In genomic region chr12:24747297-24747696, GRCm38 (mm10) we compare ENCODE assay signal across 15 mouse cellular contexts. TPM values are rescaled to one million over a fixed set of nuclear protein-coding genes. Genes with fewer than 3 reads are reported as not detected.
DNase-seq lines count a peak whose midpoint lies in the region; ATAC-seq and TF ChIP-seq lines count a peak whose summit lies in the region.
"Had no signal": no experiment of that assay in that cellular context is flagged by ENCODE, and none has a peak within 500 bp of the region (broad histone marks: within the 10 kb centered on the region; RNA-seq: fewer than 3 reads in every experiment).

No protein-coding gene starts in this region.

- no peak overlapping the region for H3K9ac ChIP-seq in lung, embryonic 16.5 days (ENCODE audit: low read length)
- no peak overlapping the region for H3K9ac ChIP-seq in embryonic facial prominence, embryonic 14.5 days (ENCODE audit: low read depth, low read length)
- H3K9ac ChIP-seq in limb, embryonic 15.5 days = no peak overlapping the region
- H3K9ac ChIP-seq: embryonic facial prominence, embryonic 13.5 days; forebrain, embryonic 13.5 days; intestine, embryonic 15.5 days; liver, embryonic 13.5 days had no signal

- H3K27ac ChIP-seq in gastrocnemius, adult 2 months = peak overlapping the region; percentile 67; the same call in 1 of the 2 replicates
- peak overlapping the region; percentile 19; the same call in 1 of the 2 replicates for H3K27ac ChIP-seq in lung, embryonic 16.5 days (ENCODE audit: low read length)
- H3K27ac ChIP-seq in embryonic facial prominence, embryonic 14.5 days (replicated peaks; ENCODE audit: low read depth, low read length) = peak overlapping the region; percentile 18; the same call in 1 of the 2 replicates
- peak overlapping the region; percentile 73 for H3K27ac ChIP-seq in limb, embryonic 15.5 days
- H3K27ac ChIP-seq: embryonic facial prominence, embryonic 13.5 days; liver, embryonic 13.5 days had no signal

- no peaks in the 10 kb centered on the region for H3K36me3 ChIP-seq in lung, embryonic 16.5 days (ENCODE audit: control insufficient read depth, insufficient read depth, low read length)
- no peaks in the 10 kb centered on the region for H3K36me3 ChIP-seq in embryonic facial prominence, embryonic 14.5 days (ENCODE audit: control insufficient read depth, insufficient read depth, low read length)
- no peaks in the 10 kb centered on the region for H3K36me3 ChIP-seq in limb, embryonic 15.5 days
- H3K36me3 ChIP-seq: embryonic facial prominence, embryonic 13.5 days; intestine, embryonic 15.5 days; liver, embryonic 13.5 days had no signal

- no peaks in the 10 kb centered on the region for H3K4me1 ChIP-seq in lung, embryonic 16.5 days (replicated peaks; ENCODE audit: control insufficient read depth, insufficient read depth, low read length)
- H3K4me1 ChIP-seq in embryonic facial prominence, embryonic 14.5 days (ENCODE audit: control insufficient read depth, insufficient read depth, low read length) = no peaks in the 10 kb centered on the region
- peaks cover 16% of the 10 kb centered on the region for H3K4me1 ChIP-seq in limb, embryonic 15.5 days
- H3K4me1 ChIP-seq: embryonic facial prominence, embryonic 13.5 days; liver, embryonic 13.5 days had no signal

- no peak for DNase-seq in gastrocnemius, adult 2 months
- DNase-seq in gastrocnemius, adult 8-10 months (ENCODE audit: low spot score in 2 of 2) = no peak
- no peak for DNase-seq in lung, adult 18-20 months
- no peak for DNase-seq in embryonic facial prominence, embryonic 14.5 days (ENCODE audit: low spot score)
- no peak for DNase-seq in urinary bladder, postnatal 10 days (ENCODE audit: low spot score)
- DNase-seq in liver = no peak
- DNase-seq: cerebellum, postnatal 36 days; kidney, postnatal 10 days; liver, embryonic 13.5 days had no signal

- intact Hi-C loops in gastrocnemius, adult 2 months (cut with DNase I) = no loop called here

- 45% methylated on average over 8 of the region's 8 CpGs for WGBS in lung, embryonic 16.5 days
- 60% methylated on average over 8 of the region's 8 CpGs for WGBS in embryonic facial prominence, embryonic 14.5 days
- WGBS in limb, embryonic 15.5 days = 47% methylated on average over 8 of the region's 8 CpGs

- no peak for ATAC-seq in lung, embryonic 16.5 days (ENCODE audit: low read depth)
- ATAC-seq in embryonic facial prominence, embryonic 14.5 days (ENCODE audit: low read depth) = no peak
- no peak for ATAC-seq in limb, embryonic 15.5 days (ENCODE audit: insufficient number of reproducible peaks, low FRiP score, low TSS enrichment, low read depth)
- ATAC-seq: forebrain, embryonic 13.5 days; intestine, embryonic 15.5 days; midbrain, embryonic 16.5 days had no signal

- no peak for TF ChIP-seq CTCF in gastrocnemius, adult 2 months (IDR thresholded peaks at IDR 0.05)

- H3K27me3 ChIP-seq in lung, embryonic 16.5 days (ENCODE audit: control insufficient read depth, insufficient read depth, low read depth, low read length) = no peaks in the 10 kb centered on the region
- no peaks in the 10 kb centered on the region for H3K27me3 ChIP-seq in embryonic facial prominence, embryonic 14.5 days (replicated peaks; ENCODE audit: control insufficient read depth, insufficient read depth, low read length)
- H3K27me3 ChIP-seq in limb, embryonic 15.5 days = no peaks in the 10 kb centered on the region
- H3K27me3 ChIP-seq: embryonic facial prominence, embryonic 13.5 days; forebrain, embryonic 13.5 days; intestine, embryonic 15.5 days; liver, embryonic 13.5 days had no signal

- no peak overlapping the region for H3K4me2 ChIP-seq in lung, embryonic 16.5 days (ENCODE audit: low read depth, low read length)
- no peak overlapping the region for H3K4me2 ChIP-seq in embryonic facial prominence, embryonic 14.5 days (ENCODE audit: low read depth, low read length)
- H3K4me2 ChIP-seq in limb, embryonic 15.5 days = no peak overlapping the region
- H3K4me2 ChIP-seq: embryonic facial prominence, embryonic 13.5 days; forebrain, embryonic 13.5 days; intestine, embryonic 15.5 days; liver, embryonic 13.5 days had no signal

- no peaks in the 10 kb centered on the region for H3K9me3 ChIP-seq in lung, embryonic 16.5 days (ENCODE audit: control insufficient read depth, low read length)
- no peaks in the 10 kb centered on the region for H3K9me3 ChIP-seq in embryonic facial prominence, embryonic 14.5 days (ENCODE audit: control insufficient read depth, low read length)
- no peaks in the 10 kb centered on the region for H3K9me3 ChIP-seq in limb, embryonic 15.5 days
- H3K9me3 ChIP-seq: embryonic facial prominence, embryonic 13.5 days; forebrain, embryonic 13.5 days; intestine, embryonic 15.5 days; liver, embryonic 13.5 days had no signal

- no peak overlapping the region for H3K4me3 ChIP-seq in gastrocnemius, adult 2 months
- no peak overlapping the region for H3K4me3 ChIP-seq in lung, embryonic 16.5 days (ENCODE audit: low read length)
- H3K4me3 ChIP-seq in embryonic facial prominence, embryonic 14.5 days (ENCODE audit: low read depth, low read length) = no peak overlapping the region
- no peak overlapping the region for H3K4me3 ChIP-seq in limb, embryonic 15.5 days
- H3K4me3 ChIP-seq: embryonic facial prominence, embryonic 13.5 days; forebrain, embryonic 13.5 days; intestine, embryonic 15.5 days; liver, embryonic 13.5 days had no signal

RNA-seq across cellular contexts. Expression of gene Rrm2, which starts 39.3 kb away (rescaled TPM):
- 1 to 10 TPM in 1 of 2 experiments, under 1 TPM in 1; 0.89 to 1.1 TPM for total RNA-seq in gastrocnemius, adult 2 months (2021)
- total RNA-seq in gastrocnemius, adult 8-10 months (2022) = under 1 TPM; 0.46 to 0.73 (median 0.50) TPM
- polyA plus RNA-seq in lung, embryonic 16.5 days (2015; fragmentation: Nextera tagmentation; extraction: Ambion mirVana) = 196 and 207 TPM in 2 replicates
- 120 and 138 TPM in 2 replicates for polyA plus RNA-seq in embryonic facial prominence, embryonic 14.5 days (2014; fragmentation: Nextera tagmentation; extraction: Ambion mirVana)
- polyA plus RNA-seq in limb, embryonic 15.5 days (2015; fragmentation: Nextera tagmentation; extraction: Ambion mirVana) = 159 and 162 TPM in 2 replicates

Comparison
In these comparisons a context has a peak if more than half of its experiments do, and no peak if none do; other contexts are left out.
1. H3K27ac ChIP-seq: peak in every context shown above with its lines; median percentile 73 in limb, embryonic 15.5 days; 67 in gastrocnemius, adult 2 months; 19 in lung, embryonic 16.5 days; 18 in embryonic facial prominence, embryonic 14.5 days.